Mouse (Mus musculus) bone marrow, adult 2 months (tissue): ENCODE measurements around the gene Zswim9.

Experiments
- CTCF ChIP-seq: fragments of 200-500 bp; IDR thresholded peaks from 2 replicates; pipeline ENCODE4 v1.5.1; 2011; ENCODE audit warnings: low read length, control low read depth; ENCODE audit not compliant: control insufficient read depth, insufficient read depth
- POLR2A ChIP-seq: fragments of 200-500 bp; IDR thresholded peaks from 2 replicates; pipeline ENCODE4 v1.6.1; 2011; ENCODE audit warnings: low read depth, mild to moderate bottlenecking, control low read depth, low read length, borderline replicate concordance; ENCODE audit not compliant: control insufficient read depth

- no peak for TF ChIP-seq CTCF
- no peak for TF ChIP-seq POLR2A
These were observed 16.7 kb upstream of the Zswim9 start for GRCm38 (mm10) chr7:13295256-13295655.
